10 mouse cellular contexts compared by ENCODE assay signal in genomic region chr7:73954441-73954840, GRCm38 (mm10). TPM values are rescaled to one million over a fixed set of nuclear protein-coding genes. Genes with fewer than 3 reads are reported as not detected.
A peak's percentile ranks its signal among the peaks of the same experiment; 100 is the strongest.
DNase-seq lines count a peak whose midpoint lies in the region; ATAC-seq lines count a peak whose summit lies in the region.
"Had no signal": no experiment of that assay in that cellular context is flagged by ENCODE, and none has a peak within 500 bp of the region (broad histone marks: within the 10 kb centered on the region; RNA-seq: fewer than 3 reads in every experiment).

No protein-coding gene starts in this region.

- peaks cover 46% of the 10 kb centered on the region for H3K36me3 ChIP-seq in hindbrain, embryonic 15.5 days
- peaks cover 91% of the 10 kb centered on the region for H3K36me3 ChIP-seq in hindbrain, embryonic 12.5 days
- peaks cover 51% of the 10 kb centered on the region for H3K36me3 ChIP-seq in limb, embryonic 10.5 days
- H3K36me3 ChIP-seq: G1E had no signal

- no peak overlapping the region for H3K4me2 ChIP-seq in hindbrain, embryonic 15.5 days
- no peak overlapping the region for H3K4me2 ChIP-seq in hindbrain, embryonic 12.5 days (replicated peaks)

- H3K4me3 ChIP-seq in hindbrain, embryonic 15.5 days: no peak overlapping the region
- no peak overlapping the region for H3K4me3 ChIP-seq in hindbrain, embryonic 12.5 days
- no peak overlapping the region for H3K4me3 ChIP-seq in limb, embryonic 10.5 days

- H3K9ac ChIP-seq in hindbrain, embryonic 15.5 days: no peak overlapping the region
- H3K9ac ChIP-seq in hindbrain, embryonic 12.5 days: no peak overlapping the region

- 37% methylated on average over 5 of the region's 5 CpGs for WGBS in hindbrain, embryonic 15.5 days
- 75% methylated on average over 5 of the region's 5 CpGs for WGBS in hindbrain, embryonic 12.5 days
- 53% methylated on average over 5 of the region's 5 CpGs for WGBS in limb, embryonic 10.5 days

- H3K27ac ChIP-seq in hindbrain, embryonic 15.5 days (replicated peaks): peak overlapping the region; percentile 7; the same call in 1 of the 2 replicates
- H3K27ac ChIP-seq in hindbrain, embryonic 12.5 days: no peak overlapping the region
- no peak overlapping the region for H3K27ac ChIP-seq in limb, embryonic 10.5 days
- H3K27ac ChIP-seq: kidney, postnatal 0 days had no signal

- peak; percentile 39 for DNase-seq in adipocyte (ENCODE audit: low spot score)
- DNase-seq in cerebellum, adult 9-10 months: peak; percentile 50
- peak; percentile 42 for DNase-seq in kidney, postnatal 14 days
- DNase-seq in limb, embryonic 10.5 days (ENCODE audit: low spot score): no peak
- no peak for DNase-seq in thymus, postnatal 4 days

- peak; percentile 58; the same call in 1 of the 2 replicates for ATAC-seq in hindbrain, embryonic 15.5 days (ENCODE audit: low FRiP score, low read depth)
- ATAC-seq in hindbrain, embryonic 12.5 days (ENCODE audit: low FRiP score): no peak
- ATAC-seq in erythroid progenitor cell, adult 5-6 weeks (replicated peaks; ENCODE audit: low FRiP score, poor library complexity, severe bottlenecking): no peak

- H3K4me1 ChIP-seq in hindbrain, embryonic 15.5 days (replicated peaks): peaks cover 5% of the 10 kb centered on the region
- H3K4me1 ChIP-seq in hindbrain, embryonic 12.5 days: no peaks in the 10 kb centered on the region
- H3K4me1 ChIP-seq in limb, embryonic 10.5 days: no peaks in the 10 kb centered on the region

- H3K9me3 ChIP-seq in hindbrain, embryonic 15.5 days: no peaks in the 10 kb centered on the region
- 0 out of 2 replicates have a peak, but pooled peaks cover 5% of the 10 kb centered on the region for H3K9me3 ChIP-seq in hindbrain, embryonic 12.5 days (replicated peaks)
- H3K9me3 ChIP-seq in limb, embryonic 10.5 days (replicated peaks): no peaks in the 10 kb centered on the region

- H3K27me3 ChIP-seq in hindbrain, embryonic 15.5 days: no peaks in the 10 kb centered on the region
- H3K27me3 ChIP-seq in hindbrain, embryonic 12.5 days: no peaks in the 10 kb centered on the region
- no peaks in the 10 kb centered on the region for H3K27me3 ChIP-seq in limb, embryonic 10.5 days (ENCODE audit: low read depth, poor library complexity, severe bottlenecking)

RNA-seq across cellular contexts. Expression of gene St8sia2, which starts 59.0 kb away (rescaled TPM):
- 75.5 and 102 TPM in 2 replicates for polyA plus RNA-seq in hindbrain, embryonic 15.5 days (2015; fragmentation: Nextera tagmentation; extraction: Ambion mirVana)
- 60.2 and 69.5 TPM in 2 replicates for polyA plus RNA-seq in hindbrain, embryonic 12.5 days (2016; fragmentation: Nextera tagmentation; extraction: Ambion mirVana)
- 7.8 and 13.3 TPM in 2 replicates for polyA plus RNA-seq in limb, embryonic 10.5 days (2016; fragmentation: Nextera tagmentation; extraction: Ambion mirVana)
- not detected in 2 replicates for total RNA-seq in erythroid progenitor cell, adult 5-6 weeks (2015; ENCODE audit: low replicate concordance)
- total RNA-seq in erythroid progenitor cell, adult 5-6 weeks (2017; ENCODE audit: low replicate concordance): not detected in 2 replicates
- polyA plus RNA-seq: G1E had no signal

Comparison
In these comparisons a context has a peak if more than half of its experiments do, and no peak if none do; other contexts are left out.
1. DNase-seq: peak in adipocyte (single experiment), cerebellum, adult 9-10 months (single experiment) and kidney, postnatal 14 days (single experiment); none in limb, embryonic 10.5 days (single experiment) and thymus, postnatal 4 days (single experiment).